Comparison of ENCODE assay signal across 9 mouse cellular contexts in genomic region chr11:97808621-97809234, GRCm38 (mm10). TPM values are rescaled to one million over a fixed set of nuclear protein-coding genes. Genes with fewer than 3 reads are reported as not detected.
DNase-seq lines count a peak whose midpoint lies in the region; ATAC-seq and TF ChIP-seq lines count a peak whose summit lies in the region.
"Had no signal": no experiment of that assay in that cellular context is flagged by ENCODE, and none has a peak within 500 bp of the region (broad histone marks: within the 10 kb centered on the region; RNA-seq: fewer than 3 reads in every experiment).

No protein-coding gene starts in this region.

- no peaks in the 10 kb centered on the region for H3K9me3 ChIP-seq in hindbrain, embryonic 11.5 days (ENCODE audit: control insufficient read depth, low read length)
- no peaks in the 10 kb centered on the region for H3K9me3 ChIP-seq in liver, embryonic 15.5 days (replicated peaks)

- ATAC-seq in hindbrain, embryonic 11.5 days (ENCODE audit: low FRiP score), result no peak
- no peak for ATAC-seq in liver, embryonic 15.5 days (ENCODE audit: insufficient read depth)

- H3K4me2 ChIP-seq in hindbrain, embryonic 11.5 days (replicated peaks; ENCODE audit: low read depth, low read length), result no peak overlapping the region
- no peak overlapping the region for H3K4me2 ChIP-seq in liver, embryonic 15.5 days

- peak; percentile 59 for DNase-seq in adrenal gland, adult 2 months
- DNase-seq in adrenal gland, adult 8-10 months, result no peak
- no peak for DNase-seq in testis, postnatal 14 days (ENCODE audit: low spot score)
- no peak for DNase-seq in hindbrain, embryonic 11.5 days (ENCODE audit: low spot score)
- DNase-seq in layer of hippocampus, postnatal 36 days, result no peak
- no peak for DNase-seq in ovary, postnatal 10 days (ENCODE audit: low spot score)

- H3K27me3 ChIP-seq in testis, adult 2 months (ENCODE audit: control insufficient read depth, insufficient read depth, low read length), result no peaks in the 10 kb centered on the region
- no peaks in the 10 kb centered on the region for H3K27me3 ChIP-seq in hindbrain, embryonic 11.5 days (ENCODE audit: control insufficient read depth, insufficient read depth, low read length)
- no peaks in the 10 kb centered on the region for H3K27me3 ChIP-seq in liver, embryonic 15.5 days

- no peak for TF ChIP-seq POLR2A in testis, adult 2 months (IDR thresholded peaks at IDR 0.05; ENCODE audit: control insufficient read depth, low read depth, low read length)

- peaks cover 38% of the 10 kb centered on the region for H3K4me1 ChIP-seq in testis, adult 2 months (ENCODE audit: control insufficient read depth, insufficient read depth, low read length)
- H3K4me1 ChIP-seq in hindbrain, embryonic 11.5 days (replicated peaks; ENCODE audit: control insufficient read depth, insufficient read depth, low read length), result peaks cover 49% of the 10 kb centered on the region
- peaks cover 88% of the 10 kb centered on the region for H3K4me1 ChIP-seq in liver, embryonic 15.5 days (replicated peaks)

- 38% methylated on average over 5 of the region's 5 CpGs for WGBS in hindbrain, embryonic 11.5 days
- WGBS in liver, embryonic 15.5 days (ENCODE audit: insufficient replicate concordance), result 56% methylated on average over 5 of the region's 5 CpGs

- 0 out of 2 replicates have a peak overlapping the region, but pooled peaks have one; percentile 15 for H3K27ac ChIP-seq in testis, adult 2 months (ENCODE audit: control insufficient read depth, insufficient read depth, low read depth, low read length)
- peak overlapping the region; percentile 24; the same call in 1 of the 2 replicates for H3K27ac ChIP-seq in hindbrain, embryonic 11.5 days (ENCODE audit: low read depth, low read length)
- peak overlapping the region; percentile 24; the same call in 1 of the 2 replicates for H3K27ac ChIP-seq in liver, embryonic 15.5 days (replicated peaks)

- no peak for TF ChIP-seq CTCF in testis, adult 2 months (IDR thresholded peaks at IDR 0.05; ENCODE audit: control insufficient read depth, insufficient read depth, insufficient replicate concordance, low read depth, low read length)

- H3K36me3 ChIP-seq in testis, adult 2 months (ENCODE audit: control insufficient read depth, insufficient read depth, low read length), result no peaks in the 10 kb centered on the region
- 0 out of 2 replicates have a peak, but pooled peaks cover 5% of the 10 kb centered on the region for H3K36me3 ChIP-seq in hindbrain, embryonic 11.5 days (ENCODE audit: control insufficient read depth, insufficient read depth, low read length)
- peaks cover 6% of the 10 kb centered on the region; the same call in 1 of the 2 replicates for H3K36me3 ChIP-seq in liver, embryonic 15.5 days (replicated peaks)

- no peak overlapping the region for H3K4me3 ChIP-seq in testis, adult 2 months (ENCODE audit: control insufficient read depth, low read depth, low read length)
- H3K4me3 ChIP-seq in hindbrain, embryonic 11.5 days (ENCODE audit: low read depth, low read length), result no peak overlapping the region
- H3K4me3 ChIP-seq in liver, embryonic 15.5 days (replicated peaks), result no peak overlapping the region
- H3K4me3 ChIP-seq: erythroblast, embryonic 14.5 days had no signal

- no peak overlapping the region for H3K9ac ChIP-seq in hindbrain, embryonic 11.5 days (ENCODE audit: low read depth, low read length)
- no peak overlapping the region for H3K9ac ChIP-seq in liver, embryonic 15.5 days

RNA-seq across cellular contexts. Expression of gene Lasp1, which starts 9.9 kb away (rescaled TPM):
- 100 to 1,000 TPM; 118 to 172 TPM for total RNA-seq in adrenal gland, adult 2 months (2021)
- 127 and 138 TPM in 2 replicates for polyA plus RNA-seq in adrenal gland, adult 2 months (2012; rRNA removed)
- 100 to 1,000 TPM; 131 to 177 (median 143) TPM for total RNA-seq in adrenal gland, adult 8-10 months (2022)
- polyA plus RNA-seq in testis, adult 2 months (2012; rRNA removed), result 21.4 and 23.1 TPM in 2 replicates
- 45.8 and 61.1 TPM in 2 replicates for polyA plus RNA-seq in hindbrain, embryonic 11.5 days (2014; fragmentation: Nextera tagmentation; extraction: Ambion mirVana)
- polyA plus RNA-seq in liver, embryonic 15.5 days (2015; fragmentation: Nextera tagmentation; extraction: Ambion mirVana), result 31.4 and 36.7 TPM in 2 replicates
- total RNA-seq in layer of hippocampus, postnatal 36 days (2021), result 10 to 100 TPM; 98.0 to 98.2 TPM

RNA-seq across cellular contexts. Expression of gene Rpl23, which starts 26.5 kb away (rescaled TPM):
- 100 to 1,000 TPM; 700 to 846 TPM for total RNA-seq in adrenal gland, adult 2 months (2021)
- 13.7 and 14.2 TPM in 2 replicates for polyA plus RNA-seq in adrenal gland, adult 2 months (2012; rRNA removed)
- 100 to 1,000 TPM; 753 to 943 (median 843) TPM for total RNA-seq in adrenal gland, adult 8-10 months (2022)
- 120 and 126 TPM in 2 replicates for polyA plus RNA-seq in testis, adult 2 months (2012; rRNA removed)
- polyA plus RNA-seq in hindbrain, embryonic 11.5 days (2014; fragmentation: Nextera tagmentation; extraction: Ambion mirVana), result 437 and 458 TPM in 2 replicates
- 185 and 242 TPM in 2 replicates for polyA plus RNA-seq in liver, embryonic 15.5 days (2015; fragmentation: Nextera tagmentation; extraction: Ambion mirVana)
- total RNA-seq in layer of hippocampus, postnatal 36 days (2021), result 100 to 1,000 TPM; 355 TPM

RNA-seq across cellular contexts. Expression of gene B230217C12Rik, which starts 31.9 kb away (rescaled TPM):
- 1 to 10 TPM; 2.9 to 4.6 TPM for total RNA-seq in adrenal gland, adult 2 months (2021)
- polyA plus RNA-seq in adrenal gland, adult 2 months (2012; rRNA removed), result 1.8 and 2.5 TPM in 2 replicates
- total RNA-seq in adrenal gland, adult 8-10 months (2022), result 1 to 10 TPM; 3.7 to 7.2 (median 6.2) TPM
- 2.7 and 3.5 TPM in 2 replicates for polyA plus RNA-seq in testis, adult 2 months (2012; rRNA removed)
- polyA plus RNA-seq in hindbrain, embryonic 11.5 days (2014; fragmentation: Nextera tagmentation; extraction: Ambion mirVana), result 15.1 TPM in 2 replicates
- polyA plus RNA-seq in liver, embryonic 15.5 days (2015; fragmentation: Nextera tagmentation; extraction: Ambion mirVana), result 0.30 and 0.39 TPM in 2 replicates
- 10 to 100 TPM; 67.5 to 68.4 TPM for total RNA-seq in layer of hippocampus, postnatal 36 days (2021)
- polyA plus RNA-seq: erythroblast, embryonic 14.5 days had no signal

RNA-seq across cellular contexts. Expression of gene 1700001P01Rik, which starts 33.0 kb away (rescaled TPM):
- total RNA-seq in adrenal gland, adult 2 months (2021), result under 1 TPM in 1 of 2 experiments, not detected in 1; 0.49 TPM
- not detected in 2 replicates for polyA plus RNA-seq in adrenal gland, adult 2 months (2012; rRNA removed)
- under 1 TPM in 3 of 4 experiments, not detected in 1; 0.49 to 0.67 (median 0.62) TPM for total RNA-seq in adrenal gland, adult 8-10 months (2022)
- 174 and 181 TPM in 2 replicates for polyA plus RNA-seq in testis, adult 2 months (2012; rRNA removed)
- 0.39 and 0.60 TPM in 2 replicates for polyA plus RNA-seq in hindbrain, embryonic 11.5 days (2014; fragmentation: Nextera tagmentation; extraction: Ambion mirVana)
- not detected in 2 replicates for polyA plus RNA-seq in liver, embryonic 15.5 days (2015; fragmentation: Nextera tagmentation; extraction: Ambion mirVana)
- total RNA-seq in layer of hippocampus, postnatal 36 days (2021), result 1 to 10 TPM in 1 of 2 experiments, under 1 TPM in 1; 0.60 to 1.3 TPM
- polyA plus RNA-seq: erythroblast, embryonic 14.5 days had no signal

RNA-seq across cellular contexts. Expression of gene Cwc25, which starts 42.4 kb away (rescaled TPM):
- 10 to 100 TPM; 17.5 to 28.9 TPM for total RNA-seq in adrenal gland, adult 2 months (2021)
- polyA plus RNA-seq in adrenal gland, adult 2 months (2012; rRNA removed), result 5.1 and 6.5 TPM in 2 replicates
- 10 to 100 TPM; 22.2 to 26.6 (median 23.1) TPM for total RNA-seq in adrenal gland, adult 8-10 months (2022)
- polyA plus RNA-seq in testis, adult 2 months (2012; rRNA removed), result 5.6 and 6.3 TPM in 2 replicates
- 13.1 and 17.0 TPM in 2 replicates for polyA plus RNA-seq in hindbrain, embryonic 11.5 days (2014; fragmentation: Nextera tagmentation; extraction: Ambion mirVana)
- polyA plus RNA-seq in liver, embryonic 15.5 days (2015; fragmentation: Nextera tagmentation; extraction: Ambion mirVana), result 5.4 and 5.8 TPM in 2 replicates
- 10 to 100 TPM; 19.5 to 19.8 TPM for total RNA-seq in layer of hippocampus, postnatal 36 days (2021)
